22 mouse cellular contexts compared by ENCODE assay signal in the genomic region with DNA sequence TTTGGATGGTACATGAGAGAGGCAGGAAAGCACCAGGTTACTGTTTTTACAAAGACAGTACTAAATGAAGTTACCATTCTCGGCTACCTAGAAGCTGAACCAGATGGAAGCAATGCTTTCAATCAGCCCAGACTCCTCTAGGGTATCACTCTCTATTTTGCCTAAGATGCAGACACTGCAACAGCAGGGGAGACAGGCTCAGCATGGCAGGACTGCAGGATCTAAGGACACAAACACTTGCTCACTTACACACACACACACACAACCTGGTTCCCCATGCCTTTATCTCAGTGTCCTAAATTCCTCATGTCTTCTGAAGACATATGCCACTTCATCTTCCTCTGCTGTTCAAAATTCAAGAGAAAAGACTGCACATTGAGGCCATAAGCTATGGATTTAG.
DNase-seq lines count a peak whose midpoint lies in the region; ATAC-seq and TF ChIP-seq lines count a peak whose summit lies in the region.
"Had no signal": no experiment of that assay in that cellular context is flagged by ENCODE, and none has a peak within 500 bp of the region (broad histone marks: within the 10 kb centered on the region; RNA-seq: fewer than 3 reads in every experiment).

No protein-coding gene starts in this region.

- ATAC-seq in forebrain, embryonic 16.5 days = peak; percentile 38; the same call in 1 of the 2 replicates
- ATAC-seq in forebrain, embryonic 11.5 days (replicated peaks; ENCODE audit: low FRiP score) = no peak
- ATAC-seq in hindbrain, embryonic 16.5 days = peak; percentile 64
- ATAC-seq in hindbrain, embryonic 11.5 days (ENCODE audit: low FRiP score) = no peak
- ATAC-seq in neural tube, embryonic 15.5 days (ENCODE audit: low FRiP score) = no peak
- ATAC-seq: CD4-positive, CD25-positive, alpha-beta regulatory T cell, adult 4 months; intestine, embryonic 15.5 days had no signal

- TF ChIP-seq CTCF in cerebellum, adult 2 months (IDR thresholded peaks at IDR 0.05; ENCODE audit: borderline replicate concordance, insufficient read depth, low read depth, low read length) = no peak

- no peak for DNase-seq in cerebellum, adult 2 months
- no peak for DNase-seq in cerebellum, adult 9-11 months
- DNase-seq in forebrain, embryonic 11.5 days (ENCODE audit: low spot score) = no peak
- DNase-seq in hindbrain, embryonic 11.5 days (ENCODE audit: low spot score) = no peak
- no peak for DNase-seq in neural tube, embryonic 10.5 days (ENCODE audit: extremely low spot score, low spot score)
- DNase-seq: adrenal gland, postnatal 10 days; B cell, adult 2 months; cerebellum, adult 18-20 months; gastrocnemius, postnatal 10 days; heart, adult 18-20 months; heart, postnatal 10 days; heart, postnatal 4 days; kidney, adult 18-20 months had no signal

- H3K27me3 ChIP-seq in cerebellum, adult 2 months (ENCODE audit: control insufficient read depth, insufficient read depth, low read length) = no peaks in the 10 kb centered on the region
- no peaks in the 10 kb centered on the region for H3K27me3 ChIP-seq in forebrain, embryonic 16.5 days (replicated peaks; ENCODE audit: control insufficient read depth, insufficient read depth, low read length)
- H3K27me3 ChIP-seq in forebrain, embryonic 11.5 days (ENCODE audit: control insufficient read depth, insufficient read depth, low read length) = no peaks in the 10 kb centered on the region
- H3K27me3 ChIP-seq in hindbrain, embryonic 16.5 days (replicated peaks; ENCODE audit: control insufficient read depth, insufficient read depth, low read length) = no peaks in the 10 kb centered on the region
- H3K27me3 ChIP-seq in hindbrain, embryonic 11.5 days (ENCODE audit: control insufficient read depth, insufficient read depth, low read length) = no peaks in the 10 kb centered on the region
- no peaks in the 10 kb centered on the region for H3K27me3 ChIP-seq in neural tube, embryonic 15.5 days (replicated peaks)
- H3K27me3 ChIP-seq: embryonic facial prominence, embryonic 15.5 days; intestine, embryonic 15.5 days had no signal

- H3K36me3 ChIP-seq in forebrain, embryonic 16.5 days (ENCODE audit: control insufficient read depth, insufficient read depth) = no peaks in the 10 kb centered on the region
- H3K36me3 ChIP-seq in forebrain, embryonic 11.5 days (ENCODE audit: control insufficient read depth, insufficient read depth, low read length) = no peaks in the 10 kb centered on the region
- H3K36me3 ChIP-seq in hindbrain, embryonic 16.5 days (ENCODE audit: control insufficient read depth, insufficient read depth, low read length) = no peaks in the 10 kb centered on the region
- no peaks in the 10 kb centered on the region for H3K36me3 ChIP-seq in hindbrain, embryonic 11.5 days (ENCODE audit: control insufficient read depth, insufficient read depth, low read length)
- H3K36me3 ChIP-seq in neural tube, embryonic 15.5 days = no peaks in the 10 kb centered on the region
- H3K36me3 ChIP-seq: embryonic facial prominence, embryonic 15.5 days; G1E; heart, embryonic 10.5 days; intestine, embryonic 15.5 days had no signal

- H3K27ac ChIP-seq in cerebellum, adult 2 months (ENCODE audit: insufficient read depth, low read length) = 0 out of 2 replicates have a peak overlapping the region, but pooled peaks have one; percentile 63
- H3K27ac ChIP-seq in forebrain, embryonic 16.5 days (ENCODE audit: low read length) = no peak overlapping the region
- no peak overlapping the region for H3K27ac ChIP-seq in forebrain, embryonic 11.5 days (ENCODE audit: low read depth, low read length)
- H3K27ac ChIP-seq in hindbrain, embryonic 16.5 days (ENCODE audit: low read depth, low read length) = no peak overlapping the region
- no peak overlapping the region for H3K27ac ChIP-seq in hindbrain, embryonic 11.5 days (ENCODE audit: low read depth, low read length)
- H3K27ac ChIP-seq in neural tube, embryonic 15.5 days (replicated peaks) = peak overlapping the region; percentile 33; the same call in 1 of the 2 replicates
- H3K27ac ChIP-seq: embryonic facial prominence, embryonic 15.5 days; heart, embryonic 10.5 days; intestine, embryonic 15.5 days had no signal

- peaks cover 3% of the 10 kb centered on the region; the same call in 1 of the 2 replicates for H3K4me1 ChIP-seq in cerebellum, adult 2 months (ENCODE audit: control insufficient read depth, insufficient read depth, low read length)
- peaks cover 7% of the 10 kb centered on the region; the same call in 1 of the 2 replicates for H3K4me1 ChIP-seq in forebrain, embryonic 16.5 days (replicated peaks; ENCODE audit: control insufficient read depth, insufficient read depth, low read length)
- H3K4me1 ChIP-seq in forebrain, embryonic 11.5 days (replicated peaks; ENCODE audit: control insufficient read depth, insufficient read depth, low read length) = no peaks in the 10 kb centered on the region
- peaks cover 17% of the 10 kb centered on the region for H3K4me1 ChIP-seq in hindbrain, embryonic 16.5 days (ENCODE audit: control insufficient read depth, insufficient read depth, low read depth, low read length)
- no peaks in the 10 kb centered on the region for H3K4me1 ChIP-seq in hindbrain, embryonic 11.5 days (replicated peaks; ENCODE audit: control insufficient read depth, insufficient read depth, low read length)
- peaks cover 17% of the 10 kb centered on the region for H3K4me1 ChIP-seq in neural tube, embryonic 15.5 days
- H3K4me1 ChIP-seq: embryonic facial prominence, embryonic 15.5 days; heart, embryonic 10.5 days; intestine, embryonic 15.5 days had no signal

- H3K9ac ChIP-seq in forebrain, embryonic 16.5 days (replicated peaks; ENCODE audit: low read depth, low read length) = no peak overlapping the region
- no peak overlapping the region for H3K9ac ChIP-seq in forebrain, embryonic 11.5 days (ENCODE audit: low read length)
- no peak overlapping the region for H3K9ac ChIP-seq in hindbrain, embryonic 16.5 days (ENCODE audit: low read depth, low read length)
- H3K9ac ChIP-seq in hindbrain, embryonic 11.5 days (ENCODE audit: low read depth, low read length) = no peak overlapping the region
- H3K9ac ChIP-seq in neural tube, embryonic 15.5 days (replicated peaks) = no peak overlapping the region
- H3K9ac ChIP-seq: embryonic facial prominence, embryonic 15.5 days; intestine, embryonic 15.5 days had no signal

- no peak overlapping the region for H3K4me3 ChIP-seq in cerebellum, adult 2 months (replicated peaks; ENCODE audit: insufficient read depth, low read depth, low read length)
- no peak overlapping the region for H3K4me3 ChIP-seq in forebrain, embryonic 16.5 days (replicated peaks; ENCODE audit: low read length)
- no peak overlapping the region for H3K4me3 ChIP-seq in forebrain, embryonic 11.5 days (ENCODE audit: low read depth, low read length)
- no peak overlapping the region for H3K4me3 ChIP-seq in hindbrain, embryonic 16.5 days (ENCODE audit: low read length)
- H3K4me3 ChIP-seq in hindbrain, embryonic 11.5 days (ENCODE audit: low read depth, low read length) = no peak overlapping the region
- H3K4me3 ChIP-seq in neural tube, embryonic 15.5 days (replicated peaks) = no peak overlapping the region
- H3K4me3 ChIP-seq: embryonic facial prominence, embryonic 15.5 days; erythroblast, embryonic 14.5 days; heart, embryonic 10.5 days; intestine, embryonic 15.5 days had no signal

- no peak for TF ChIP-seq POLR2A in cerebellum, adult 2 months (IDR thresholded peaks at IDR 0.05; ENCODE audit: borderline replicate concordance, insufficient read depth, low read length)

- no peaks in the 10 kb centered on the region for H3K9me3 ChIP-seq in forebrain, embryonic 16.5 days (ENCODE audit: control insufficient read depth, low read length)
- no peaks in the 10 kb centered on the region for H3K9me3 ChIP-seq in forebrain, embryonic 11.5 days (ENCODE audit: control insufficient read depth, low read length)
- no peaks in the 10 kb centered on the region for H3K9me3 ChIP-seq in hindbrain, embryonic 16.5 days (ENCODE audit: control insufficient read depth, low read length)
- H3K9me3 ChIP-seq in hindbrain, embryonic 11.5 days (ENCODE audit: control insufficient read depth, low read length) = no peaks in the 10 kb centered on the region
- H3K9me3 ChIP-seq in neural tube, embryonic 15.5 days (replicated peaks) = no peaks in the 10 kb centered on the region
- H3K9me3 ChIP-seq: embryonic facial prominence, embryonic 15.5 days; G1E; heart, embryonic 10.5 days; intestine, embryonic 15.5 days had no signal

- WGBS in cerebellum, adult 2 months = 45% methylated on average over 1 of the region's 1 CpGs
- WGBS in forebrain, embryonic 16.5 days = 66% methylated on average over 1 of the region's 1 CpGs
- WGBS in forebrain, embryonic 11.5 days = 53% methylated on average over 1 of the region's 1 CpGs
- 42% methylated on average over 1 of the region's 1 CpGs for whole genome bisulfite sequencing in hindbrain, embryonic 16.5 days
- 43% methylated on average over 1 of the region's 1 CpGs for WGBS in hindbrain, embryonic 11.5 days
- WGBS in neural tube, embryonic 15.5 days = 34% methylated on average over 1 of the region's 1 CpGs

- no peak overlapping the region for H3K4me2 ChIP-seq in forebrain, embryonic 16.5 days (ENCODE audit: low read length)
- H3K4me2 ChIP-seq in forebrain, embryonic 11.5 days (ENCODE audit: low read depth, low read length, severe bottlenecking) = no peak overlapping the region
- no peak overlapping the region for H3K4me2 ChIP-seq in hindbrain, embryonic 16.5 days (ENCODE audit: low read length)
- no peak overlapping the region for H3K4me2 ChIP-seq in hindbrain, embryonic 11.5 days (replicated peaks; ENCODE audit: low read depth, low read length)
- H3K4me2 ChIP-seq in neural tube, embryonic 15.5 days = no peak overlapping the region
- H3K4me2 ChIP-seq: embryonic facial prominence, embryonic 15.5 days; intestine, embryonic 15.5 days had no signal

Comparison
In these comparisons a context has a peak if more than half of its experiments do, and no peak if none do; other contexts are left out.
1. ATAC-seq: peak in forebrain, embryonic 16.5 days (single experiment) and hindbrain, embryonic 16.5 days (single experiment); none in forebrain, embryonic 11.5 days (single experiment), hindbrain, embryonic 11.5 days (single experiment) and neural tube, embryonic 15.5 days (single experiment).
2. H3K27ac ChIP-seq: peak in cerebellum, adult 2 months (single experiment) and neural tube, embryonic 15.5 days (single experiment); none in forebrain, embryonic 16.5 days (single experiment), forebrain, embryonic 11.5 days (single experiment), hindbrain, embryonic 16.5 days (single experiment) and hindbrain, embryonic 11.5 days (single experiment).